Mouse (Mus musculus) forebrain, embryonic 16.5 days (tissue): ENCODE results near the gene Slc17a9. TPM values are rescaled to one million over a fixed set of nuclear protein-coding genes. Genes with fewer than 3 reads are reported as not detected.
A peak's percentile ranks its signal among the peaks of the same experiment; 100 is the strongest.

ENCODE experiments used
- ATAC-seq: fragments of 200-750 bp; cut with Nextera tagmentation; 2 replicates; pipeline ENCODE4 v1.8.0; 2017; ENCODE audit warnings: mild to moderate bottlenecking, moderate library complexity
- H3K27ac ChIP-seq: fragments of 300-500 bp; sonication (generic); 2 replicates; pipeline ENCODE4 v1.5.1; 2014; ENCODE audit warnings: low read length, control low read depth
- H3K27me3 ChIP-seq: fragments of 300-500 bp; sonication (generic); replicated peaks from 2 replicates; pipeline ENCODE4 v1.6.1; 2014; ENCODE audit warnings: low read length; ENCODE audit not compliant: control insufficient read depth, insufficient read depth
- H3K36me3 ChIP-seq: fragments of 300-500 bp; sonication (generic); 2 replicates; pipeline ENCODE4 v1.6.1; 2014; ENCODE audit not compliant: control insufficient read depth, insufficient read depth
- H3K4me1 ChIP-seq: fragments of 300-500 bp; sonication (generic); replicated peaks from 2 replicates; pipeline ENCODE4 v1.6.1; 2014; ENCODE audit warnings: low read length; ENCODE audit not compliant: control insufficient read depth, insufficient read depth
- H3K4me2 ChIP-seq: fragments of 300-500 bp; sonication (generic); 2 replicates; pipeline ENCODE4 v1.6.1; 2014; ENCODE audit warnings: mild to moderate bottlenecking, low read length, control low read depth
- H3K4me3 ChIP-seq: fragments of 300-500 bp; sonication (generic); replicated peaks from 2 replicates; pipeline ENCODE4 v1.5.1; 2014; ENCODE audit warnings: mild to moderate bottlenecking, low read length, control low read depth
- H3K9ac ChIP-seq: fragments of 300-500 bp; sonication (generic); replicated peaks from 2 replicates; pipeline ENCODE4 v1.6.1; 2014; ENCODE audit warnings: low read depth, low read length, control low read depth
- H3K9me3 ChIP-seq: fragments of 300-500 bp; sonication (generic); 2 replicates; pipeline ENCODE4 v1.6.1; 2016; ENCODE audit warnings: low read length; ENCODE audit not compliant: control insufficient read depth
- WGBS: fragments of 180-500 bp; shearing (Covaris S2); extraction: QIAGEN DNeasy Blood & Tissue Kit; methylation state at CpG from one replicate; pipeline ENCODE4 v1.1.7; 2014; 5-methylcytosine and 5-hydroxymethylcytosine counted together
- polyA plus RNA-seq: library from polyadenylated mRNA; unstranded; fragments of >200 nt; fragmentation: Nextera tagmentation; extraction: Ambion mirVana; gene quantifications from 2 replicates; pipeline ENCODE4 v1.2.1, GENCODE M21; 2015

Slc17a9 gene
- polyA plus RNA-seq, 1 experiment from 2014 or later, result 0.22 TPM

- Histone ChIP-seq H3K36me3 (no peaks in the 10 kb centered on the region), H3K27me3 (no peaks in the 10 kb centered on the region), H3K9ac (no peak overlapping the region), H3K27ac (peak overlapping the region; percentile 60), H3K9me3 (no peaks in the 10 kb centered on the region), H3K4me1 (peaks cover 28% of the 10 kb centered on the region), H3K4me3 (no peak overlapping the region), H3K4me2 (no peak overlapping the region)
- WGBS, result 30% methylated on average over 2 of the region's 2 CpGs
- no peak; the same call in 1 of the 2 replicates for ATAC-seq
Observed at GRCm38 (mm10) chr2:180788386-180788785, 63.3 kb downstream of the Slc17a9 start.

- peak; percentile 89 for ATAC-seq
Observed at GRCm38 (mm10) chr2:180788843-180789242, 63.8 kb downstream of the Slc17a9 start.

GRCm38 (mm10) chr2:180791674-180792073 is 66.6 kb downstream of the Slc17a9 start:
- no peak overlapping the region for H3K4me2 ChIP-seq
- no peak overlapping the region for H3K4me3 ChIP-seq
- 39% methylated on average over 4 of the region's 4 CpGs for WGBS
- ATAC-seq, result no peak
- H3K27me3 ChIP-seq, result no peaks in the 10 kb centered on the region
- H3K9me3 ChIP-seq, result no peaks in the 10 kb centered on the region
- H3K9ac ChIP-seq, result no peak overlapping the region
- no peak overlapping the region for H3K27ac ChIP-seq
- peaks cover 28% of the 10 kb centered on the region for H3K4me1 ChIP-seq
- H3K36me3 ChIP-seq, result no peaks in the 10 kb centered on the region

More at GRCm38 (mm10) chr2:180788843-180789242, 63.8 kb downstream of the Slc17a9 start:
- H3K4me3 ChIP-seq, result no peak overlapping the region
- no peaks in the 10 kb centered on the region for H3K36me3 ChIP-seq
- H3K27me3 ChIP-seq, result no peaks in the 10 kb centered on the region
- 10% methylated on average over 6 of the region's 7 CpGs for WGBS
- H3K4me1 ChIP-seq, result peaks cover 28% of the 10 kb centered on the region
- no peak overlapping the region for H3K9ac ChIP-seq
- H3K4me2 ChIP-seq, result peak overlapping the region; percentile 28
- H3K27ac ChIP-seq, result peak overlapping the region; percentile 58
- no peaks in the 10 kb centered on the region for H3K9me3 ChIP-seq

Other genes with a start within 250 kb of the Slc17a9 start
- gene Ntsr1, start 225.3 kb upstream of the Slc17a9 start, polyA plus RNA-seq, result 13.2 and 13.4 TPM in 2 replicates
- gene Mrgbp, start 144.0 kb upstream of the Slc17a9 start, polyA plus RNA-seq, result 49.3 and 50.6 TPM in 2 replicates
- gene Ogfr, start 136.0 kb upstream of the Slc17a9 start, polyA plus RNA-seq, result 81.8 and 85.5 TPM in 2 replicates
- 50.8 and 51.5 TPM in 2 replicates for gene Col9a3, start 127.5 kb upstream of the Slc17a9 start, polyA plus RNA-seq
- 0.15 and 0.28 TPM in 2 replicates for gene Tcfl5, start 82.6 kb upstream of the Slc17a9 start, polyA plus RNA-seq
- 29.4 and 30.3 TPM in 2 replicates for gene Dido1, start 15.3 kb upstream of the Slc17a9 start, polyA plus RNA-seq
- gene Gid8, start 15.1 kb upstream of the Slc17a9 start, polyA plus RNA-seq, result 57.2 and 58.3 TPM in 2 replicates
- 0.13 and 0.75 TPM in 2 replicates for gene Bhlhe23, start 51.6 kb downstream of the Slc17a9 start, polyA plus RNA-seq
- gene Ythdf1, start 195.7 kb downstream of the Slc17a9 start, polyA plus RNA-seq, result 44.9 and 50.1 TPM in 2 replicates
- gene Birc7, start 203.8 kb downstream of the Slc17a9 start, polyA plus RNA-seq, result not detected in 2 replicates
- 52.3 and 56.7 TPM in 2 replicates for gene Nkain4, start 229.4 kb downstream of the Slc17a9 start, polyA plus RNA-seq
- 103 and 125 TPM in 2 replicates for gene Arfgap1, start 242.0 kb downstream of the Slc17a9 start, polyA plus RNA-seq